Mouse (Mus musculus) brain, embryonic 14.5 days (tissue): ENCODE measurements around the gene Mxra7.

Experiments used
- CTCF ChIP-seq: fragments of 200-500 bp; IDR thresholded peaks from 2 replicates; pipeline ENCODE4 v1.5.1; 2012; ENCODE audit warnings: inconsistent platforms, mild to moderate bottlenecking, moderate library complexity, borderline replicate concordance; ENCODE audit not compliant: insufficient read depth, insufficient read length; ENCODE audit errors: extremely low read depth
- POLR2A ChIP-seq: fragments of 200-500 bp; IDR thresholded peaks from 2 replicates; pipeline ENCODE4 v1.6.1; 2012; ENCODE audit warnings: mild to moderate bottlenecking, inconsistent platforms, borderline replicate concordance; ENCODE audit not compliant: poor library complexity, insufficient read depth, insufficient read length, severe bottlenecking; ENCODE audit errors: extremely low read depth

DNA sequence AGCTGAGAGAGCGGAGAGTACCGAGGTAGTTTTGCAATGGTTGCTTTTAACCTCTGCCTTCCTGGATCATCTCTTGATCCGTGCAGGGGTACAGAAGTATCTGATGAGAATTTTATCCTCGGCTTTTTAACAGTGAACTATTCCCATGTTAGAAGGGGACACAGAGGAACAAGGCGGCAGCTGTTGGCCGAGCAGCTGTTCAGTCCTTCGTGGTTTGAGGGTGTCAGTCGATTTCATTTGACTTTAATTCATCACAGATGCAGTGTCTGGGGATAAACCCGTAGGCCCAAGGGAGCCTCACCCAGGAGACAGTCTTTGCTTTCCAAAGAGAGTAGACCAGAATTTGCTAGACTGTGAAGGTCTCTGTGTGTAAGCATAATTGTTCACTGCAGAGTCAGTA, 43.7 kb upstream of the Mxra7 start:
- TF ChIP-seq CTCF (no peak), POLR2A (no peak)
